Mouse (Mus musculus): ENCODE data around the gene Ptdss2.

- TF ChIP-seq CTCF (IDR thresholded peaks at IDR 0.05; ENCODE audit: insufficient read depth, low read depth, low read length) (no peak), POLR2A (IDR thresholded peaks at IDR 0.05; ENCODE audit: insufficient read depth, low read depth, low read length) (no peak)
These were observed 4.5 kb upstream of the Ptdss2 start, which contains the start of gene Ano9 for GRCm38 (mm10) chr7:141117636-141118035.
